Comparison of ENCODE assay signal across 8 mouse cellular contexts in the genomic region with DNA sequence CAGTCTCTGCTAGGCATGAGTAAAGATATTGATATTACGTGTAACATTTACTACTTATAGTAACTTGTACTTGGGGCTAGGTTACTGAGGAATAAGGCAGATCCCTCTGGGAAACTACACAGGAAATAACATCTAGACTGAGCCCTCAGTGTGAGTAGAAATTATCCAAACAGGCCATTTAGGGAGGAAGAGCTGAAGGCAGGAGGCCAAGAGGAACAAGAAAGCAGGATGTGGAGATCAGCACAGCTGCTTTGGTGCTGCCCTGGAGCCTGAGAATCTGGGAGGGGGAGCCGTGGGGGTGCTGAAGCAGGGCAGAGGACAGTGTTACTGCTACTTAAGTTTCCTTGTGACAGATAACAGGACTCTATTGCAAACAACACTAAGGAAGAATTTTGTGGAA. TPM values are rescaled to one million over a fixed set of nuclear protein-coding genes. Genes with fewer than 3 reads are reported as not detected.
DNase-seq lines count a peak whose midpoint lies in the region; ATAC-seq and TF ChIP-seq lines count a peak whose summit lies in the region.

No protein-coding gene starts in this region.

- H3K36me3 ChIP-seq in intestine, embryonic 15.5 days, result no peaks in the 10 kb centered on the region
- H3K36me3 ChIP-seq in lung, embryonic 16.5 days (ENCODE audit: control insufficient read depth, insufficient read depth, low read length), result 0 out of 2 replicates have a peak, but pooled peaks cover 2% of the 10 kb centered on the region

- no peak for TF ChIP-seq CTCF in left cerebral cortex, adult 2 months (IDR thresholded peaks at IDR 0.05)

- peak overlapping the region; percentile 4 for H3K27ac ChIP-seq in left cerebral cortex, adult 2 months
- peak overlapping the region; percentile 81 for H3K27ac ChIP-seq in intestine, embryonic 15.5 days
- peak overlapping the region; percentile 96 for H3K27ac ChIP-seq in lung, embryonic 16.5 days (ENCODE audit: low read length)

- intact Hi-C loops in left cerebral cortex, adult 2 months (cut with DNase I), result no loop called here

- H3K9me3 ChIP-seq in intestine, embryonic 15.5 days, result no peaks in the 10 kb centered on the region
- H3K9me3 ChIP-seq in lung, embryonic 16.5 days (ENCODE audit: control insufficient read depth, low read length), result no peaks in the 10 kb centered on the region

- H3K4me3 ChIP-seq in left cerebral cortex, adult 2 months, result no peak overlapping the region
- no peak overlapping the region for H3K4me3 ChIP-seq in intestine, embryonic 15.5 days (replicated peaks)
- H3K4me3 ChIP-seq in lung, embryonic 16.5 days (ENCODE audit: low read length), result no peak overlapping the region

- H3K4me2 ChIP-seq in intestine, embryonic 15.5 days (replicated peaks), result no peak overlapping the region
- no peak overlapping the region for H3K4me2 ChIP-seq in lung, embryonic 16.5 days (ENCODE audit: low read depth, low read length)

- WGBS in intestine, embryonic 15.5 days, result 31% methylated on average over 2 of the region's 2 CpGs
- 17% methylated on average over 2 of the region's 2 CpGs for WGBS in lung, embryonic 16.5 days

- no peak overlapping the region for H3K9ac ChIP-seq in intestine, embryonic 15.5 days
- H3K9ac ChIP-seq in lung, embryonic 16.5 days (ENCODE audit: low read length), result no peak overlapping the region

- H3K27me3 ChIP-seq in intestine, embryonic 15.5 days (replicated peaks), result no peaks in the 10 kb centered on the region
- no peaks in the 10 kb centered on the region for H3K27me3 ChIP-seq in lung, embryonic 16.5 days (ENCODE audit: control insufficient read depth, insufficient read depth, low read depth, low read length)

- ATAC-seq in intestine, embryonic 15.5 days, result peak; percentile 89
- peak; percentile 95 for ATAC-seq in lung, embryonic 16.5 days (ENCODE audit: low read depth)
- no peak for ATAC-seq in CD4-positive, CD25-positive, alpha-beta regulatory T cell, adult 4 months
- no peak for ATAC-seq in monocyte, adult 5-6 weeks (replicated peaks; ENCODE audit: insufficient number of reproducible peaks, low FRiP score, low TSS enrichment, poor library complexity, severe bottlenecking)

- DNase-seq in left cerebral cortex, adult 2 months (ENCODE audit: extremely low spot score in 1 of 2, low spot score in 2 of 2), result no peak
- no peak for DNase-seq in left cerebral cortex, adult 11 months (ENCODE audit: low spot score)
- DNase-seq in gastrocnemius, adult 8-10 months (ENCODE audit: low spot score in 2 of 2), result peak; percentile 8 to 20
- DNase-seq in right cerebral cortex, adult 18-20 months, result no peak

- peaks cover 12% of the 10 kb centered on the region; the same call in 1 of the 2 replicates for H3K4me1 ChIP-seq in intestine, embryonic 15.5 days (replicated peaks)
- peaks cover 31% of the 10 kb centered on the region for H3K4me1 ChIP-seq in lung, embryonic 16.5 days (replicated peaks; ENCODE audit: control insufficient read depth, insufficient read depth, low read length)

RNA-seq across cellular contexts. Expression of gene Lims1, which starts 18.4 kb away (rescaled TPM):
- 10 to 100 TPM; 22.4 to 22.8 TPM for total RNA-seq in left cerebral cortex, adult 2 months (2021)
- total RNA-seq in gastrocnemius, adult 8-10 months (2022), result 10 to 100 TPM; 38.1 to 48.6 (median 44.4) TPM
- polyA plus RNA-seq in intestine, embryonic 15.5 days (2015; fragmentation: Nextera tagmentation; extraction: Ambion mirVana), result 131 and 143 TPM in 2 replicates
- 231 and 237 TPM in 2 replicates for polyA plus RNA-seq in lung, embryonic 16.5 days (2015; fragmentation: Nextera tagmentation; extraction: Ambion mirVana)
- 10 to 100 TPM; 84.8 to 96.8 TPM for polyA plus RNA-seq in CD4-positive, CD25-positive, alpha-beta regulatory T cell, adult 4 months (2017; shearing (Covaris generic))
- 106 to 148 TPM (median 112 TPM) in 3 replicates for total RNA-seq in monocyte, adult 5-6 weeks (2017)

Comparison
In these comparisons a context has a peak if more than half of its experiments do, and no peak if none do; other contexts are left out.
1. DNase-seq: peak in gastrocnemius, adult 8-10 months (2 of 2); none in left cerebral cortex, adult 2 months (0 of 2), left cerebral cortex, adult 11 months (single experiment) and right cerebral cortex, adult 18-20 months (single experiment).
2. H3K27ac ChIP-seq: peak in every context shown above with its lines; median percentile 96 in lung, embryonic 16.5 days; 81 in intestine, embryonic 15.5 days; 4 in left cerebral cortex, adult 2 months.
3. ATAC-seq: peak in intestine, embryonic 15.5 days (single experiment) and lung, embryonic 16.5 days (single experiment); none in CD4-positive, CD25-positive, alpha-beta regulatory T cell, adult 4 months (single experiment) and monocyte, adult 5-6 weeks (single experiment).